Mouse (Mus musculus) neural tube, embryonic 15.5 days (tissue): ENCODE results near the gene Camp. TPM values are rescaled to one million over a fixed set of nuclear protein-coding genes. Genes with fewer than 3 reads are reported as not detected.
"Not testable (repeated sequence)": the region's sequence is repeated elsewhere in the genome, so short reads cannot be mapped to it uniquely, and the experiment has no call there.

Experiments used
- ATAC-seq: fragments of 200-750 bp; cut with Nextera tagmentation; 2 replicates; pipeline ENCODE4 v1.8.0; 2017; ENCODE audit warnings: mild to moderate bottlenecking, moderate TSS enrichment, moderate library complexity; ENCODE audit not compliant: low FRiP score
- H3K27ac ChIP-seq: fragments of 300-500 bp; sonication (generic); replicated peaks from 2 replicates; pipeline ENCODE4 v1.5.1; 2015; ENCODE audit warnings: mild to moderate bottlenecking, inconsistent platforms
- H3K27me3 ChIP-seq: fragments of 300-500 bp; sonication (generic); replicated peaks from 2 replicates; pipeline ENCODE4 v1.6.1; 2015; ENCODE audit warnings: inconsistent platforms
- H3K36me3 ChIP-seq: fragments of 300-500 bp; sonication (generic); 2 replicates; pipeline ENCODE4 v1.6.1; 2015; ENCODE audit warnings: inconsistent platforms
- H3K4me1 ChIP-seq: fragments of 300-500 bp; sonication (generic); 2 replicates; pipeline ENCODE4 v1.6.1; 2015; ENCODE audit warnings: inconsistent platforms
- H3K4me2 ChIP-seq: fragments of 300-500 bp; sonication (generic); 2 replicates; pipeline ENCODE4 v1.6.1; 2015; ENCODE audit warnings: inconsistent platforms, mild to moderate bottlenecking, moderate library complexity
- H3K4me3 ChIP-seq: fragments of 300-500 bp; sonication (generic); replicated peaks from 2 replicates; pipeline ENCODE4 v1.5.1; 2015; ENCODE audit warnings: mild to moderate bottlenecking, inconsistent platforms
- H3K9ac ChIP-seq: fragments of 300-500 bp; sonication (generic); replicated peaks from 2 replicates; pipeline ENCODE4 v1.6.1; 2015; ENCODE audit warnings: mild to moderate bottlenecking, inconsistent platforms
- H3K9me3 ChIP-seq: fragments of 300-500 bp; sonication (generic); replicated peaks from 2 replicates; pipeline ENCODE4 v1.6.1; 2016; ENCODE audit warnings: inconsistent platforms
- WGBS: fragments of 180-500 bp; shearing (Covaris S2); methylation state at CpG from one replicate; pipeline ENCODE4 v1.1.7; 2015; ENCODE audit warnings: mixed read lengths; 5-methylcytosine and 5-hydroxymethylcytosine counted together
- polyA plus RNA-seq: library from polyadenylated mRNA; unstranded; fragments of >200 nt; fragmentation: Nextera tagmentation; extraction: Ambion mirVana; gene quantifications from 2 replicates; pipeline ENCODE4 v1.2.1, GENCODE M21; 2015

Gene Camp
- polyA plus RNA-seq, 1 experiment from 2014 or later: 1.3 TPM

- under 1% methylated on average over 32 of the region's 32 CpGs for WGBS
- Histone ChIP-seq H3K4me3 (peak within 1 kb of the TSS; percentile 74), H3K9ac (peak within 1 kb of the TSS; percentile 69), H3K9me3 (no peaks in the 10 kb centered on the region), H3K36me3 (peaks cover 13% of the 10 kb centered on the region), H3K4me2 (peak within 1 kb of the TSS; percentile 92), H3K27me3 (no peaks in the 10 kb centered on the region), H3K27ac (peak within 1 kb of the TSS; percentile 92), H3K4me1 (peaks cover 13% of the 10 kb centered on the region)
- ATAC-seq: peak; percentile 97
These were observed 16.9 kb downstream of the Camp start, which contains the start of gene Nme6 for GRCm38 (mm10) chr9:109832391-109833087. Gene Nme6 (plus strand): TSS chr9:109832749.

GRCm38 (mm10) chr9:109826181-109826580, 23.2 kb downstream of the Camp start:
- Histone ChIP-seq H3K4me1 (no peaks in the 10 kb centered on the region), H3K4me2 (no peak overlapping the region), H3K4me3 (no peak overlapping the region), H3K36me3 (peaks cover 4% of the 10 kb centered on the region; the same call in 1 of the 2 replicates), H3K9me3 (no peaks in the 10 kb centered on the region), H3K9ac (no peak overlapping the region), H3K27ac (no peak overlapping the region), H3K27me3 (no peaks in the 10 kb centered on the region)
- no peak for ATAC-seq
- 80% methylated on average over 5 of the region's 5 CpGs for WGBS

GRCm38 (mm10) chr9:109825739-109826138, 23.7 kb downstream of the Camp start:
- H3K27me3 ChIP-seq: no peaks in the 10 kb centered on the region
- ATAC-seq: no peak
- H3K4me2 ChIP-seq: no peak overlapping the region
- no peak overlapping the region for H3K4me3 ChIP-seq
- WGBS: 74% methylated on average over 4 of the region's 4 CpGs
- H3K4me1 ChIP-seq: no peaks in the 10 kb centered on the region
- no peak overlapping the region for H3K27ac ChIP-seq
- H3K36me3 ChIP-seq: peaks cover 4% of the 10 kb centered on the region; the same call in 1 of the 2 replicates
- no peaks in the 10 kb centered on the region for H3K9me3 ChIP-seq
- H3K9ac ChIP-seq: no peak overlapping the region

GRCm38 (mm10) chr9:109816341-109816740, 33.1 kb downstream of the Camp start:
- ATAC-seq: no peak
- Histone ChIP-seq H3K27me3 (no peaks in the 10 kb centered on the region), H3K4me2 (no peak overlapping the region), H3K9ac (no peak overlapping the region), H3K4me1 (peaks cover 7% of the 10 kb centered on the region; the same call in 1 of the 2 replicates), H3K9me3 (no peaks in the 10 kb centered on the region), H3K27ac (no peak overlapping the region), H3K4me3 (no peak overlapping the region), H3K36me3 (no peaks in the 10 kb centered on the region)
- 67% methylated on average over 6 of the region's 6 CpGs for WGBS

GRCm38 (mm10) chr9:109813424-109813823, 36.0 kb downstream of the Camp start:
- H3K27ac ChIP-seq: no peak overlapping the region
- no peak overlapping the region for H3K4me3 ChIP-seq
- ATAC-seq: peak; percentile 41; the same call in 1 of the 2 replicates
- H3K4me2 ChIP-seq: no peak overlapping the region
- H3K9ac ChIP-seq: 0 out of 2 replicates have a peak overlapping the region, but pooled peaks have one; percentile 28
- no peaks in the 10 kb centered on the region for H3K36me3 ChIP-seq
- no peaks in the 10 kb centered on the region for H3K9me3 ChIP-seq
- H3K4me1 ChIP-seq: peaks cover 7% of the 10 kb centered on the region; the same call in 1 of the 2 replicates
- 26% methylated on average over 7 of the region's 7 CpGs for WGBS
- no peaks in the 10 kb centered on the region for H3K27me3 ChIP-seq

- Histone ChIP-seq H3K36me3 (no peaks in the 10 kb centered on the region), H3K27ac (no peak within 1 kb of the TSS), H3K27me3 (no peaks in the 10 kb centered on the region), H3K4me2 (no peak within 1 kb of the TSS), H3K4me1 (peaks cover 7% of the 10 kb centered on the region; the same call in 1 of the 2 replicates), H3K9me3 (no peaks in the 10 kb centered on the region), H3K9ac (no peak within 1 kb of the TSS), H3K4me3 (no peak within 1 kb of the TSS)
- ATAC-seq: no peak
- 49% methylated on average over 1 of the region's 1 CpGs for WGBS
These were observed 37.4 kb downstream of the Camp start, which contains the start of gene Spink8 for GRCm38 (mm10) chr9:109811980-109812379. Gene Spink8 (plus strand): TSS chr9:109812280.

GRCm38 (mm10) chr9:109807898-109808297, 41.5 kb downstream of the Camp start:
- no peaks in the 10 kb centered on the region for H3K27me3 ChIP-seq
- ATAC-seq: no peak
- no peak overlapping the region for H3K9ac ChIP-seq
- H3K4me3 ChIP-seq: no peak overlapping the region
- no peaks in the 10 kb centered on the region for H3K4me1 ChIP-seq
- no peak overlapping the region for H3K27ac ChIP-seq
- no peaks in the 10 kb centered on the region for H3K36me3 ChIP-seq
- no peak overlapping the region for H3K4me2 ChIP-seq
- 68% methylated on average over 3 of the region's 3 CpGs for WGBS
- no peaks in the 10 kb centered on the region for H3K9me3 ChIP-seq

GRCm38 (mm10) chr9:109806695-109807293, 42.6 kb downstream of the Camp start:
- H3K27ac ChIP-seq: no peak overlapping the region
- no peak overlapping the region for H3K4me3 ChIP-seq
- H3K4me2 ChIP-seq: no peak overlapping the region
- ATAC-seq: no peak
- H3K4me1 ChIP-seq: no peaks in the 10 kb centered on the region
- no peaks in the 10 kb centered on the region for H3K27me3 ChIP-seq
- H3K36me3 ChIP-seq: no peaks in the 10 kb centered on the region
- no peak overlapping the region for H3K9ac ChIP-seq
- no peaks in the 10 kb centered on the region for H3K9me3 ChIP-seq
- WGBS: 87% methylated on average over 2 of the region's 2 CpGs

GRCm38 (mm10) chr9:109806260-109806659, 43.2 kb downstream of the Camp start:
- 50% methylated on average over 1 of the region's 1 CpGs for WGBS
- no peak overlapping the region for H3K4me3 ChIP-seq
- no peak for ATAC-seq

GRCm38 (mm10) chr9:109805596-109805995, 43.8 kb downstream of the Camp start:
- ATAC-seq, H3K9me3 ChIP-seq, H3K27ac ChIP-seq, H3K4me1 ChIP-seq, H3K9ac ChIP-seq, H3K36me3 ChIP-seq, H3K4me3 ChIP-seq, H3K4me2 ChIP-seq, H3K27me3 ChIP-seq: not testable (repeated sequence)
- WGBS: 81% methylated on average over 2 of the region's 2 CpGs

More at GRCm38 (mm10) chr9:109806260-109806659, 43.2 kb downstream of the Camp start:
- Histone ChIP-seq H3K27ac (no peak overlapping the region), H3K9ac (no peak overlapping the region), H3K36me3 (no peaks in the 10 kb centered on the region), H3K4me2 (no peak overlapping the region), H3K4me1 (no peaks in the 10 kb centered on the region), H3K27me3 (no peaks in the 10 kb centered on the region), H3K9me3 (no peaks in the 10 kb centered on the region)

- no peaks in the 10 kb centered on the region for H3K36me3 ChIP-seq
- no peaks in the 10 kb centered on the region for H3K27me3 ChIP-seq
- H3K27ac ChIP-seq: no peak overlapping the region
- no peak overlapping the region for H3K4me2 ChIP-seq
- no peaks in the 10 kb centered on the region for H3K4me1 ChIP-seq
- no peak overlapping the region for H3K9ac ChIP-seq
- H3K9me3 ChIP-seq: no peaks in the 10 kb centered on the region
- H3K4me3 ChIP-seq: no peak overlapping the region
- no peak for ATAC-seq
- 97% methylated on average over 1 of the region's 1 CpGs for WGBS
These were observed 51.4 kb downstream of the Camp start for GRCm38 (mm10) chr9:109798051-109798450.
